Mouse (Mus musculus): Measurements from ENCODE around the gene Sipa1l1.

DNA sequence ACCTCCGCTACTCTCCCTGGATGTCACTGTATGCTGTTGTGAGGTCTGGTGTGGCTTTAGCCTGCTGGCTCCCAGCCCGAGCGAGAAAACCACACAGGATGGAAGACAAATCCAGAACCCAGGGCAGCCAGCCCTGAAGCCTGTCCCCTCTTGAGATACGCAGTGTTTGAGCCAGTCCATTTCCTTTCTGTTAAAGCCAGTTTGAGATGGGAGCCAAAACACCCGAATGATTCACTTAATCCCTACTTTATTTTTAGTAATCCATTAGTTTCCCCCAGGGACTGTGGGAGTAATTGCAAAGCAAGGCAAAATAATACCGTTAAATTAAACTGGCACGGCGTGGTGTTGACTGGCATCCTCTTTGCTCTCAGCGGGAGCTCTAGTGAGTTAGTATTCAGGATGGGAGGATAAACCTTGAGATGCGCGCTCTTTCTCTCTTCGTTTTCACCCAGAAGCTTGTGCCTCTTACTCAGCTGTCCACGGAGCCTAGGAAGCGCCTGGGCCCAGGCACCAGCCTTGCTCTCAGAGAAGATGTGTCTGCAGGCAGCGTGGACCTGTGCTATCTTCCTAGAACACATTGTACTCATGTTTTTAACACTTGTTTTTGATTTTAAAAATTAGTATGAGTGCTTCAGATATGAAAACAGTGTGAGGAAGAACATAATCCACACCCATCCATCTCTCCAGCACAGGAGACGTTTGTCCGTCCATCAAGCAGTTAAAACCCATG lies 143.1 kb downstream of the Sipa1l1 start:
- TF ChIP-seq POLR2A (IDR thresholded peaks at IDR 0.05; ENCODE audit: extremely low read depth, insufficient read depth, low read length) (no peak), CTCF (IDR thresholded peaks at IDR 0.05; ENCODE audit: extremely low read depth, insufficient read depth, low read length) (no peak)

Data from cortical plate, adult 2 months (tissue).